Mouse (Mus musculus) left cerebral cortex, adult 8-10 months (tissue): Measurements from ENCODE around the gene Crb2. TPM values are rescaled to one million over a fixed set of nuclear protein-coding genes. Genes with fewer than 3 reads are reported as not detected.
A peak's percentile ranks its signal among the peaks of the same experiment; 100 is the strongest.

Experiments
- DNase-seq, 2 experiments: peaks; one replicate each; pipeline ENCODE4 v3.0.0; 2022; ENCODE audit warnings: low spot score in 2 of 2
- total RNA-seq, 4 experiments: library from RNA; stranded (reverse); gene quantifications; 2 replicates each; pipeline ENCODE4 v1.2.4; 2022

Crb2 gene
- 1 to 10 TPM; 3.1 to 5.0 (median 4.3) TPM for total RNA-seq

GRCm38 (mm10) chr2:37776016-37776415 lies at the start of gene Crb2:
Gene Crb2 (plus strand): TSS chr2:37776249.
- no peak for DNase-seq

DNA sequence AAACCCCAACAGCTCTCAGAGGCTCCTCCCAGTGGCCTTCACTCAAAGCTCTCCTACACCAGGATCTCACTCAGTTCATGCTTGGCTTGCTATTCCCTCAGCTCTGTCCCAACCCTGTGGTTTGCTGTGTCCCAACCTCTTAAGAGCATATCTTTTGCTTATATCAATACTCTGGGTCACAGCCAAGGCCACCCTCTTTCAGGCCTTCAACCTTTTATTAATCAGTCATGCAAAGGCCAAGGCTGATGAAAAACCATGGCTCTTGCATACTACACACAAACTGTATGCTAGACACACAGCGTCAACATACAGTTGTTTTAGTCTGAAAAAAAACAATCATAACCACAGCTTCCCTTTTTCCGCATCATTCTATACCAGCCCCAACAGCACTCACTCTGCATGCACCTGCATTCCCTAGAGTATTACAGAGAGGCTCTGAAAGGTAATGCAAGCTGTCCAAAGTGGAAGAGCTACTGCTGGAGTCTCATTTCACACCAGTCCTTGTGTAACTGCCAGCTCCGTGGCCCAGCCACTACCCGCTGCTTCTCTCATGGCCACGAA lies 44.7 kb upstream of the Crb2 start:
- no peak for DNase-seq

- peak in 1 of 2 experiments; percentile 46 for DNase-seq
These were observed 40.9 kb upstream of the Crb2 start for GRCm38 (mm10) chr2:37734979-37735806.

GRCm38 (mm10) chr2:37735807-37736188 lies 40.3 kb upstream of the Crb2 start:
- no peak for DNase-seq

DNA sequence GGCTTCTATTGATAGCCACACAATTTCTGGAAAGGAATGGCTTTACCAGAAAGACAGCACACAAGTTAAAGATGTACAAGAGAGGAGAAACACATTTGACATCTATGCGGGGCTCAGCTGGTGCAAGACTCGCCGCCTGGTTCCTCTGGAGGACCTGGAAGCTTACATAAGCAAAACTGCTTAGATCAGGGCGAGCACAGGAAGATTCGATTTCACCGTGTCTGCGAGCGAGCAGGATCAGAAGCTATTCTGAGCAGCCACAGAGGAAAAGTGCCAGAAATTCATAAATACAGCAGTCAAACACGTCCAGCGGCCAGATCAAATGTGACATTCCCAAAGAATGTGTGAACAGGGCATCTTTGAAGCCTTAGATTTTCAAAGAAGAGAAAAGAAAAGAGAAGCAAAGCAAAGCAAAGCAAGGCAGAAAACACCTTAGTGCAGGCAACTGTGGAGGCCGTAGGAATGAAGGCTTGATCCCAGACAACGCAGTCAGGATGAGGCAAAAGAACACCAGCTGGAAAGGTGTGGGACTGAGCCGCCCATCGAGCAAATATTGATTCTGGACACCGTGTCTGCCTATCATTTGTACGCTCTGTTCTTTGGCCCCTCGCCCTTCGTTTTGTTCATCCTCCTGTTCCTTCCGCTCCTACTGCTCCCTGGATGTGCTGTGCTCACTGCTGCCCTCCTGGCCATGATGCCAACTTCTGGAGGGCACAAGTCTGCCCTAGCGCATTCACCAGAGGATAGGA lies 34.1 kb upstream of the Crb2 start:
- no peak for DNase-seq

- peak in 1 of 2 experiments; percentile 64 for DNase-seq
These were observed 31.2 kb upstream of the Crb2 start for GRCm38 (mm10) chr2:37744773-37745395.

GRCm38 (mm10) chr2:37746293-37747049 lies 29.6 kb upstream of the Crb2 start:
- no peak for DNase-seq

- no peak for DNase-seq
These were observed 28.1 kb upstream of the Crb2 start for GRCm38 (mm10) chr2:37747909-37748308.

- no peak for DNase-seq
These were observed 27.5 kb upstream of the Crb2 start for GRCm38 (mm10) chr2:37748442-37749066.

- DNase-seq = no peak
These were observed 26.7 kb upstream of the Crb2 start for GRCm38 (mm10) chr2:37749323-37749722.

DNA sequence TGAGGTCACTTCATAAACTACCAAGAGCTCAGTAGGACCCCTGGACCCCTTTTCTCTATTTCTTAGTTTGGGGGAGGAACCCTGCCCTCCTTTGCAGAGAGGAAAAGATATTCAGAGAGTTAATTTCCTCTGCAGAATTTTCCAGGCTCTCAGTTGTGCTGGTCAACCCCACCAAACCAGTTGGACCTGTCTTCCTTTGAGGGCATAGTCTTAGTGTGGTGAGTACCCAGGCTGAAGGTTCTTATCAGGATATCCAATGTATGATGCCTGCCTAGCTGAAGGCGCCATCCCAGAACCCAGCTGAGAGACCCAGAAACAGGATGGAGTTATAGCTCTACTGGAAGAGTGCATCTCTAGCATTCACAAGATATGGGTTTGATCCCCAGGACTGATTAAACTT lies 24.9 kb upstream of the Crb2 start:
- DNase-seq = no peak

DNA sequence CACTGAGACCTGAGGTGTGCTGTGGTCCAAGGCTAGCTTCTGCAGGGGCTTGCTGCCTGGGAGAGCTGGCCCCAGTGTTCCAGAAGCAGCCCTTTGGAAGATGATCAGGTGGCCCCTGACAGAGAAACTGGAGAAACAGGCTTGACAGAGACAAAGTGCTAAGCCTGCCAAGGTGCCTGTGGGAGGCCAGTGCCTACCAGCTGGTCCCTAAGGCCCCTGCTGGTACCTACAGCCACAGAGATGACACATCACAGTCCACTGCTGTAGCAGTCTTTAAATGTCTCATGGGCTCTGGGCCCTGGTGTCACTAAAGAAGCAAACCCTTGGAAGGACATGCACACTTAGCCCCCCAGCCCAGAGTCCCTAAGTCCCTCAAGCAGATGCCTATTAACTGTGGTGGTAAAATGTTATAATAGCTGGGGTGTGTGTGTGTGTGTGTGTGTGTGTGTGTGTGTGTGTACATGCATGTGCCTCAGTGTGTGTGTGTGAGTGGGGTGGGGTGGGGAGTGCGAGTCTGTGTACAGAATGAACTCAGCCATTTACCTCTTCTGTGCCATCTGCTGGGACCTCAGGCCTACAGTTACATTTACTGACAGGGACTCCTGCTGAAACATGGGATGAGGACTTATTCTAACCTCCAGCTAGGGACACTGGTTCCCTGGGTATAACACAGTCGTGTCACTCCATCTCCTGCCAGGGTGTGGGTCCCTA lies 19.7 kb upstream of the Crb2 start:
- DNase-seq = no peak

DNA sequence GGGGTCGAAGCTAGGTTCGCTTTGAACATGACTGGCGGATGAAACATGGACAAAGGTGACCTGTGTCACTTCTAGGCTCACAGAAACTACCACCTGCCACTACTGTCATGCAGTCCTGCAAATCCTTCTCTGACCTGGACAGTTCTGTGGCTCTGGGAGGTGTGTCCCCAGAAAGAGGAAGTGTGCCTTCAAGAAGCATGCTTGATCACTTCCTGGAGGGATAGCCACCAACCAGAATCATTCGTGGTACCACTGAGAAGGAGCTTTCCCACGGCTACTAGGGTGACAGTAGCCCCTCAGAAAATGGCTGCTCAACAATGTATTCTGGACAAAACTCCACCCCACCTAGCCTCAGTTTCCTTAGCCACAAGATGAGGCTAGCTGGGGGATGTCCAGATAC lies 19.0 kb upstream of the Crb2 start:
- no peak for DNase-seq

DNA sequence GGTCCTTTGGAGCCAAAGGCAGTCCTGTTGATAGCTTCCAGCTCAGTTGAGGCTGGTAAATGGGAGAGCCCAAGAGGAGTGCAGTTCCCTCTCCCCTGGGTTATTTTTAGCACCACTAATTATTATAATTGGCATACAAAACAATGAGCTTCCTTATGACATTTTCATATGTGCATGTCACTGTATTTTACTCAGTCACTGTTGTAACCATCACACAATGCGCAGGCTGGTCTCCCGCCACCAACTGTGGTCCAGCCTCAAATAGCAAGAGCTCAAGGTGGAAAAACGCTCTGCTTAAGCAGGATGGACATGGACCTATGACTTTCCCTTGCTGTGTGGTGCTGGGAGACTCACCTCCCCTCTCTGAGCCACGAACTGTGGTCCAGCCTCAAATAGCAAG lies 18.3 kb upstream of the Crb2 start:
- no peak for DNase-seq

GRCm38 (mm10) chr2:37758343-37759015 lies 17.6 kb upstream of the Crb2 start:
- DNase-seq = no peak

GRCm38 (mm10) chr2:37760633-37761032 lies 15.4 kb upstream of the Crb2 start:
- no peak for DNase-seq

DNA sequence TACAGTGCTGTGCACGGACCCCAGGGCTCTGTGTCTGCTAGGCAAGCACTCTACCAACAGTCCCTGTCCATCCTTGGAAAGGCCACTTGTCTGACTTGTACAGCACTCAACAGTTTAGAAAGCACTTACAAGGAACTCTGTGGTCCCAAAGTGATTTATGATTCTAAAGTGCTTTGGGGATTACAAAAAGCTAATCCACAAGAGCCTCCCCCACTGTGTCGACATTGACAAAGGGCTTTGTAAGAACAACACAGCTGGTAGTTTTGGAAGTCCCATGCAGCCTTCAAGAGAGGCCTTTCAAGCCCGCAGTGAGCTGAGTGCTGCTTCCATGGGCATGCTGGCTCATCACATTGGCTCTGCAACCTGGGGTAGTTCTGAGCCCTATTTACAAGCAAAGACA lies 12.4 kb upstream of the Crb2 start:
- DNase-seq = no peak

GRCm38 (mm10) chr2:37764514-37764913 lies 11.5 kb upstream of the Crb2 start:
- DNase-seq = no peak

- DNase-seq = peak; percentile 45 to 82
These were observed 11.0 kb upstream of the Crb2 start for GRCm38 (mm10) chr2:37765082-37765483.
